Mouse (Mus musculus) gastrocnemius, postnatal 14 days (tissue): Measurements from ENCODE around the gene Cyp4f17. TPM values are rescaled to one million over a fixed set of nuclear protein-coding genes. Genes with fewer than 3 reads are reported as not detected.

Experiments
- total RNA-seq, 2 experiments: library from RNA; stranded (reverse); gene quantifications; 2 replicates each; pipeline ENCODE4 v1.2.3; 2021

Cyp4f17 gene
- total RNA-seq, 2 experiments from 2014 or later: 0.90 to 1.3 TPM

Other genes with a start within 250 kb of the Cyp4f17 start
- 10 to 100 TPM; 47.0 to 47.7 TPM for gene Brd4, start 221.3 kb upstream of the Cyp4f17 start, total RNA-seq
- gene Akap8, start 184.8 kb upstream of the Cyp4f17 start, total RNA-seq: 10 to 100 TPM; 29.3 to 30.5 TPM
- gene Akap8l, start 155.4 kb upstream of the Cyp4f17 start, total RNA-seq: 10 to 100 TPM; 20.8 to 28.0 TPM
- 10 to 100 TPM; 14.3 to 15.3 TPM for gene Wiz, start 116.6 kb upstream of the Cyp4f17 start, total RNA-seq
- gene Rasal3, start 102.5 kb upstream of the Cyp4f17 start, total RNA-seq: under 1 TPM in 1 of 2 experiments, not detected in 1; 0.14 TPM
- gene Pglyrp2, start 81.9 kb upstream of the Cyp4f17 start, total RNA-seq: not detected
- under 1 TPM in 1 of 2 experiments, not detected in 1; 0.82 TPM for gene Cyp4f39, start 53.3 kb upstream of the Cyp4f17 start, total RNA-seq
- gene Cyp4f16, start 30.5 kb downstream of the Cyp4f17 start, total RNA-seq: 1 to 10 TPM; 2.0 to 2.3 TPM
- not detected for gene Cyp4f37, start 115.3 kb downstream of the Cyp4f17 start, total RNA-seq
- not detected for gene Cyp4f40, start 152.8 kb downstream of the Cyp4f17 start, total RNA-seq
- gene Cyp4f15, start 179.6 kb downstream of the Cyp4f17 start, total RNA-seq: not detected